Mouse (Mus musculus) kidney, adult 2 months (tissue): Measurements from ENCODE around the gene Tfap4.

Experiments
- CTCF ChIP-seq: fragments of 200-500 bp; conservative IDR thresholded peaks from 2 replicates; pipeline ENCODE4 v1.5.1; 2011; ENCODE audit warnings: low read depth, mild to moderate bottlenecking, control low read depth, low read length, moderate library complexity, mixed read lengths; ENCODE audit not compliant: insufficient read depth, insufficient read length
- POLR2A ChIP-seq: fragments of 200-500 bp; IDR thresholded peaks from one replicate; pipeline ENCODE4 v1.6.1; 2011; ENCODE audit warnings: low read depth, low read length, control low read depth

DNA sequence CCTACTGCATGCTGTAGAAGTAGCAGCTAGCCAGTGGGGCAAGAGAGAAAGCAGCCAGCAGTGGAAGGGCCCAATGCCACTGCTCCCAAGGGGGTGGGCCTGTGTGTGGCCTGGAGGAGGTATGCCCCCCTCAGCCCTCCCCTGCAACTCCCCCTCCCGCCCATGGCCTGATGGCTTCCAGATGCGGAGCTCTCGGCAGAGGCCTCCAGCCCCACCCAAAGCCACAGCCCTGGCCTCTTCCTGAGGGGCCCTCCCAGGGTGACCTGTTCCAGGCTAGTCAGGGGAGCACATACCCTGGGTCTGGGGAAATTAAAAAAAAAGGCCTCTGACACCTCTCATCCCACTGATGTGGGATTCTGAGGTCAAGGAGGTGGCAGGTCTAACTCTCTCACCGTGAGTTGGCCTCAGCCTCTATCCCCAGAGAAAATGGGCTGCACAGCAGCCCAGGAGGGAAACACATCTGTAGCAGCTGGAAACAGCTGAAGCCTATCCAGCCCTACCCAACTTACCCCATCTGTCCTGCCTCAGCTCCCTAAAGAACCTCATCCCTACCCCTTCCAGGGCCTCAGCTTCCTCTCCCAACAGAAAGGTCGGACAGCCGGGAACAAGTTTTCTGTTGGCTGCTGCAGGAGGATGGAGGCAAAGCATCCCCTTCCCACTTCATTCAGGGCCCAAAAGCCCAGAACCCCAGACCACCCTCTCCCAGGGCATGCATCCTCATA lies 6.7 kb downstream of the Tfap4 start:
- TF ChIP-seq POLR2A (no peak), CTCF (no peak)
